Mouse (Mus musculus) gastrocnemius, adult 2 months (tissue): ENCODE results near the gene Ccdc87. TPM values are rescaled to one million over a fixed set of nuclear protein-coding genes. Genes with fewer than 3 reads are reported as not detected.

Experiments
- DNase-seq: peaks from one replicate; pipeline ENCODE4 v3.0.0; 2022
- H3K27ac ChIP-seq: fragments of 200-600 bp; 2 replicates; pipeline ENCODE4 v1.8.1; 2022; ENCODE audit warnings: mild to moderate bottlenecking
- H3K4me3 ChIP-seq: fragments of 200-600 bp; 2 replicates; pipeline ENCODE4 v1.8.1; 2022; ENCODE audit warnings: mild to moderate bottlenecking, moderate library complexity
- CTCF ChIP-seq: fragments of 200-600 bp; IDR thresholded peaks from 2 replicates; pipeline ENCODE4 v1.8.1; 2022; ENCODE audit warnings: antibody characterized with exemption, mild to moderate bottlenecking, moderate library complexity
- intact Hi-C: fragments of 180-260 bp; cut with DNase I; formaldehyde crosslinking; loops from one replicate; pipeline ENCODE4 v1.15.1; 2025
- long read RNA-seq, 2 experiments: library from polyadenylated mRNA; stranded (forward); transcript quantifications; one replicate each; pipeline ENCODE4 v2.0.0; 2021
- total RNA-seq, 2 experiments: library from RNA; stranded (reverse); gene quantifications; 2 replicates each; pipeline ENCODE4 v1.2.3; 2021

Ccdc87 gene
- total RNA-seq: not detected
- long read RNA-seq, experiment 1: 0 reads
- long read RNA-seq, experiment 2: 0 reads

- DNase-seq: peak; percentile 98
- Histone ChIP-seq H3K27ac (peak within 1 kb of the TSS; percentile 89), H3K4me3 (peak within 1 kb of the TSS; percentile 76)
- intact Hi-C loops: no loop called here
- TF ChIP-seq CTCF: no peak
Measured at GRCm38 (mm10) chr19:4839149-4839548, at the start of gene Ccdc87, which contains the start of gene Ccs. TSS of gene Ccdc87 (plus strand) at chr19:4839366. TSS of gene Ccs (minus strand) at chr19:4839332.

GRCm38 (mm10) chr19:4793281-4793830 is 45.8 kb upstream of the Ccdc87 start:
- intact Hi-C loops: loop anchor here (5.0 kb wide), 1 partner anchor 36 kb away; the partner anchor contains the start of gene Rbm4b

GRCm38 (mm10) chr19:4793831-4794422 is 45.2 kb upstream of the Ccdc87 start, which contains the start of gene Rbm4:
TSS of gene Rbm4 (minus strand) at chr19:4793901.
- peak; percentile 96 for DNase-seq
- TF ChIP-seq CTCF: no peak
- intact Hi-C loops: loop anchor here (1.0 to 5.0 kb wide), 2 partner anchors 17 to 37 kb away; partner anchors contain the start of genes Gm21992, Rbm14 and Rbm4b
- peak within 1 kb of the TSS; percentile 94 for H3K4me3 ChIP-seq
- H3K27ac ChIP-seq: peak within 1 kb of the TSS; percentile 93

More at GRCm38 (mm10) chr19:4793281-4793830, 45.8 kb upstream of the Ccdc87 start:
- no peak for TF ChIP-seq CTCF
- Histone ChIP-seq H3K27ac (peak overlapping the region; percentile 93), H3K4me3 (peak overlapping the region; percentile 94)
- DNase-seq: no peak

GRCm38 (mm10) chr19:4795929-4796328 is 43.2 kb upstream of the Ccdc87 start:
- no peak overlapping the region for H3K4me3 ChIP-seq
- no peak for DNase-seq
- intact Hi-C loops: no loop called here
- no peak for TF ChIP-seq CTCF
- H3K27ac ChIP-seq: no peak overlapping the region

GRCm38 (mm10) chr19:4797846-4798245 is 41.3 kb upstream of the Ccdc87 start:
- no peak for TF ChIP-seq CTCF
- Histone ChIP-seq H3K27ac (no peak overlapping the region), H3K4me3 (no peak overlapping the region)
- DNase-seq: no peak
- intact Hi-C loops: no loop called here

GRCm38 (mm10) chr19:4799083-4799482 is 40.1 kb upstream of the Ccdc87 start:
- DNase-seq: no peak
- intact Hi-C loops: no loop called here
- no peak for TF ChIP-seq CTCF
- H3K27ac ChIP-seq: no peak overlapping the region
- no peak overlapping the region for H3K4me3 ChIP-seq

GRCm38 (mm10) chr19:4802691-4803091 is 36.5 kb upstream of the Ccdc87 start:
- TF ChIP-seq CTCF: no peak
- no peak for DNase-seq
- Histone ChIP-seq H3K27ac (no peak overlapping the region), H3K4me3 (no peak overlapping the region)
- intact Hi-C loops: no loop called here

- intact Hi-C loops: no loop called here
Measured at GRCm38 (mm10) chr19:4803283-4803682, 35.9 kb upstream of the Ccdc87 start.

GRCm38 (mm10) chr19:4810309-4810708 is 28.9 kb upstream of the Ccdc87 start:
- intact Hi-C loops: loop anchor here (5.0 kb wide), 2 partner anchors 37 to 53 kb away; partner anchors contain the start of gene Rbm4b

More at GRCm38 (mm10) chr19:4803283-4803682, 35.9 kb upstream of the Ccdc87 start:
- TF ChIP-seq CTCF: no peak
- peak; percentile 17 for DNase-seq
- Histone ChIP-seq H3K27ac (no peak overlapping the region), H3K4me3 (no peak overlapping the region)

GRCm38 (mm10) chr19:4810746-4811062 is 28.5 kb upstream of the Ccdc87 start:
- peak overlapping the region; percentile 99 for H3K27ac ChIP-seq
- H3K4me3 ChIP-seq: peak overlapping the region; percentile 91
- TF ChIP-seq CTCF: no peak
- peak; percentile 84 for DNase-seq
- intact Hi-C loops: loop anchor here (1.0 to 5.0 kb wide), 3 partner anchors 16 to 53 kb away; partner anchors contain the start of gene Rbm4b

More at GRCm38 (mm10) chr19:4810309-4810708, 28.9 kb upstream of the Ccdc87 start:
- H3K4me3 ChIP-seq: peak overlapping the region; percentile 91
- DNase-seq: no peak
- TF ChIP-seq CTCF: no peak
- peak overlapping the region; percentile 99 for H3K27ac ChIP-seq

- intact Hi-C loops: loop anchor here (1.0 to 5.0 kb wide), 3 partner anchors 17 to 54 kb away; partner anchors contain the start of gene Rbm4b
- peak within 1 kb of the TSS; percentile 99 for H3K27ac ChIP-seq
- H3K4me3 ChIP-seq: peak within 1 kb of the TSS; percentile 91
- peak; percentile 99 for DNase-seq
- peak; percentile 16; the same call in 1 of the 2 replicates for TF ChIP-seq CTCF
Measured at GRCm38 (mm10) chr19:4811063-4811908, 27.9 kb upstream of the Ccdc87 start, which contains the start of the genes Gm21992 and Rbm14. TSS of gene Gm21992 (minus strand) at chr19:4811612. TSS of gene Rbm14 (minus strand) at chr19:4811634.

GRCm38 (mm10) chr19:4811909-4812242 is 27.3 kb upstream of the Ccdc87 start:
- no peak for TF ChIP-seq CTCF
- H3K27ac ChIP-seq: peak overlapping the region; percentile 99
- H3K4me3 ChIP-seq: peak overlapping the region; percentile 91
- intact Hi-C loops: loop anchor here (1.0 to 5.0 kb wide), 3 partner anchors 18 to 55 kb away; partner anchors contain the start of gene Rbm4b
- no peak for DNase-seq
